Mouse (Mus musculus) heart, embryonic 10.5 days (tissue): ENCODE results near the gene Krtap1-5. TPM values are rescaled to one million over a fixed set of nuclear protein-coding genes. Genes with fewer than 3 reads are reported as not detected.
"Not testable (repeated sequence)": the region's sequence is repeated elsewhere in the genome, so short reads cannot be mapped to it uniquely, and the experiment has no call there.

Experiments used
- DNase-seq: peaks from one replicate; pipeline ENCODE4 v3.0.0-alpha.2; 2017; ENCODE audit warnings: low spot score
- H3K27ac ChIP-seq: fragments of 300-500 bp; sonication (generic); 2 replicates; pipeline ENCODE4 v1.5.1; 2016; ENCODE audit warnings: mild to moderate bottlenecking
- H3K27me3 ChIP-seq: fragments of 300-500 bp; sonication (generic); 2 replicates; pipeline ENCODE4 v1.6.1; 2016; ENCODE audit warnings: mild to moderate bottlenecking; ENCODE audit not compliant: poor library complexity, insufficient read depth, severe bottlenecking
- H3K36me3 ChIP-seq: fragments of 300-500 bp; sonication (generic); 2 replicates; pipeline ENCODE4 v1.6.1; 2016; ENCODE audit warnings: mild to moderate bottlenecking, moderate library complexity
- H3K4me1 ChIP-seq: fragments of 300-500 bp; sonication (generic); 2 replicates; pipeline ENCODE4 v1.6.1; 2016; ENCODE audit warnings: mild to moderate bottlenecking
- H3K4me3 ChIP-seq: fragments of 300-500 bp; sonication (generic); 2 replicates; pipeline ENCODE4 v1.5.1; 2016; ENCODE audit warnings: mild to moderate bottlenecking, moderate library complexity
- H3K9me3 ChIP-seq: fragments of 300-500 bp; sonication (generic); 2 replicates; pipeline ENCODE4 v1.6.1; 2016; ENCODE audit warnings: mild to moderate bottlenecking, moderate library complexity
- WGBS: fragments of 180-500 bp; shearing (Covaris S2); methylation state at CpG from one replicate; pipeline ENCODE4 v1.1.7; 2016; 5-methylcytosine and 5-hydroxymethylcytosine counted together
- polyA plus RNA-seq: library from polyadenylated mRNA; unstranded; fragments of >200 nt; fragmentation: Nextera tagmentation; extraction: Ambion mirVana; gene quantifications from 2 replicates; pipeline ENCODE4 v1.2.1, GENCODE M21; 2016

Krtap1-5 gene
- polyA plus RNA-seq, result not detected in 2 replicates

DNA sequence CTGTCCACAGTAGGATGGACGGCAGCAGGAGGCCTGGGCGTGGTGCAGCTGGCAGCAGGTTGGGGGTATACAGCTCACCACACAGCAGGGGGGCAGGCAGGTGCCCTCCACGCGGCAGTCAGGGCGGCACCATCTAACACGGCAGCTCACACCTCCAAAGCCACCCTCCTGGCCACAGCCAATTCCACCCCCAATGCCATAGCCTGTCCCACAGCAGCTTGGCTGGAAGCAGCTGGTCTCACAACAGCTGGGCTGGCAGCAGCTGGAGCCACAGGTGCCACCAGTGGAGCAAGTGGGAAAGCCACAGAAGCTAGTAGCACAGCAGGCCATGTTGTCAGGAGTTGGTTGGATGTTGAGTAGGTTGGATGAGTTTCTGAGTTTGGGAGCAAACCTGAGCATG lies at the start of gene Krtap1-5:
TSS of gene Krtap1-5 (minus strand) at position 381 of the 400 bp plus-strand sequence.
- no peaks in the 10 kb centered on the region for H3K4me1 ChIP-seq
- H3K9me3 ChIP-seq, result no peaks in the 10 kb centered on the region
- no peak within 1 kb of the TSS for H3K4me3 ChIP-seq
- no peaks in the 10 kb centered on the region for H3K36me3 ChIP-seq
- no peak within 1 kb of the TSS for H3K27ac ChIP-seq
- WGBS, result 73% methylated on average over 6 of the region's 6 CpGs
- no peak for DNase-seq
- 0 out of 2 replicates have a peak, but pooled peaks cover 5% of the 10 kb centered on the region for H3K27me3 ChIP-seq

DNA sequence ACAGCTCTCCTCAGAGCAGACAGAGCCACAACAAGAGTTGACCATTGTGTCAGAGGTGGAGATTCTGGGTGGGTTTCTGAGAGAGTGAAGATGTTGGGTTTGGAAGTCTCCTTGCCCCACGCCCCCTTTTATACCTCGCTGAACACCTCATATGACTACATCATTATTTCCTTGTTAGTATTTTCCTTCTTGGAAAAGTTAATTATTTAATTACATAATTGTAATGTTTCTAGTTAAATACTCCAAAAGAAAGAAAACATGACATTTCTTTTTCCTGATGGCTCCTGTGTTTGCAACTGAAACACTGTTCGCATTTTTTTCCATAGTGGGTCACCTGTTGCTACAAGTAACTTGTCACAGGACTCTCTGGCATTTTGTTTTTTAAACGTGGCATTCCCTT lies 47.3 kb upstream of the Krtap1-5 start, which contains the start of gene Krtap4-1:
TSS of gene Krtap4-1 (minus strand) at position 101 of the 400 bp plus-strand sequence.
- Histone ChIP-seq H3K4me1 (no peaks in the 10 kb centered on the region), H3K27ac (no peak within 1 kb of the TSS)
- WGBS, result 68% methylated on average over 4 of the region's 4 CpGs

DNA sequence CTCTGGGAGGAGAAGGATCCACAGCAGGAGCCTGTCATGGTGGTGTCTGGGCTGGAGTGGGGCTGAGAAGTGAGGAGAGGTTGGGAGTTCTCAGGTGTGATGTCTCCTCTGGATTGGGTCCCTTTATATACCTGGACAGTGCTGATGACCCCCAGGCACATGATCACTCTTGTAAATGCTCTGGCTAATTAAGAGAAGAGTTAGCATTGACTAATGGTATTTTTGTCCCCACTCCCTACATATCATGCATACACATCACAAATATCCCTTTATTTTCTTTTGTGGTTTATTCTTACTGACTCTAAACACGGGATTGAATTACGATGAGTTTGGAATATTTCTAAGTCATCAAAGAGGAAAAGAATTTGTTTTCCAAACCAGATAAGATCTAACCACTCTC lies 39.5 kb upstream of the Krtap1-5 start, which contains the start of gene Gm11562:
TSS of gene Gm11562 (minus strand) at position 101 of the 400 bp plus-strand sequence.
- Histone ChIP-seq H3K4me3 (no peak within 1 kb of the TSS), H3K4me1 (no peaks in the 10 kb centered on the region), H3K36me3 (no peaks in the 10 kb centered on the region), H3K27me3 (no peaks in the 10 kb centered on the region), H3K9me3 (no peaks in the 10 kb centered on the region), H3K27ac (no peak within 1 kb of the TSS)
- WGBS, result 75% methylated on average over 2 of the region's 2 CpGs
- DNase-seq, result no peak

More for the DNA sequence above, 47.3 kb upstream of the Krtap1-5 start, which contains the start of gene Krtap4-1:
- no peak for DNase-seq
- no peak within 1 kb of the TSS for H3K4me3 ChIP-seq
- H3K36me3 ChIP-seq, result no peaks in the 10 kb centered on the region
- peaks cover 4% of the 10 kb centered on the region for H3K27me3 ChIP-seq
- H3K9me3 ChIP-seq, result no peaks in the 10 kb centered on the region

DNA sequence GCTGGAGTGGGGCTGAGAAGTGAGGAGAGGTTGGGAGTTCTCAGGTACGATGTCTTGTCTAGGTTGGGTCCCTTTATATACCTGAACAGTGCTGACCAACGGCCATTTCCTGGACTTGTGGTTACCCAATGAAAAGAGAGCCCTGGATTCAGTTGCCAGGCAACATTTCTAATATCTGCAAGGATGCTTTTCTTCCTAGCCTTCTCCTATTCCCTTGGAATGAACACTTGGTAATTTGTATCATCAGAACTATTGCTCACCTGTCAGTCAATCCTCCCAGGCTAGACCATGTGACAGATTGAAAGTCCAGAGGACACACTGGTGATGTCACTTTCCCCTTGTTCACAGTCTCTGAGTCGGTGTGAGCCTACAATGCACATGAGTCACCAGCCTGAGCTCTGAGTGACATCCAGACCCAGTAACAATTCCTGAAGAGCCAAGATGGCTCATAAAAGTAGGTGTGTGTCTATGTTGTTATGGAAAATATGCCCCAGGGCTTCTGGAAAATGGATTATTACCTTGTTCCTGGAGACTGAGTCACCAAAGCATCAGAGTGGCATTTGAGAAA lies 34.1 kb upstream of the Krtap1-5 start, which contains the start of gene Krtap2-4:
TSS of gene Krtap2-4 (minus strand) at position 51 of the 568 bp plus-strand sequence.
- 73% methylated on average over 3 of the region's 3 CpGs for WGBS
- no peak for DNase-seq
- no peak within 1 kb of the TSS for H3K27ac ChIP-seq

DNA sequence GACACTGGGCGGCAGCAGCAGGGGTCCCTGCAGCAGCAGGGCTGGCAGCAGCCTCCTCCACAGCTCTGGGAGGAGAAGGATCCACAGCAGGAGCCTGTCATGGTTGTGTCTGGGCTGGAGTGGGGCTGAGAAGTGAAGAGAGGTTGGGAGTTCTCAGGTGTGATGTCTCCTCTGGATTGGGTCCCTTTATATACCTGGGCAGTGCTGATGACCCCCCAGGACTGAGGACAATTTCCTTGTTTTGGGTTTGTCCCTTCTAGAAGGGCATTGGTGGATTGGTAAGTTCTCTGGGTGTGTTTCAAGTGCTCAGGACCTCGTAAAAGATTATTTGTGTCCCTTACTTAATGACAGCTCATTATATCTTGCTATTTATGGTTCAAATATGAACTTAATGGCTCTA lies 29.3 kb upstream of the Krtap1-5 start, which contains the start of gene Gm11937:
TSS of gene Gm11937 (minus strand) at position 101 of the 400 bp plus-strand sequence.
- H3K4me1 ChIP-seq, DNase-seq, H3K36me3 ChIP-seq, H3K9me3 ChIP-seq, H3K4me3 ChIP-seq, H3K27me3 ChIP-seq, H3K27ac ChIP-seq: not testable (repeated sequence)
- 66% methylated on average over 1 of the region's 2 CpGs for WGBS

More for the DNA sequence above, 34.1 kb upstream of the Krtap1-5 start, which contains the start of gene Krtap2-4:
- Histone ChIP-seq H3K4me1 (no peaks in the 10 kb centered on the region), H3K9me3 (no peaks in the 10 kb centered on the region), H3K27me3 (no peaks in the 10 kb centered on the region), H3K36me3 (no peaks in the 10 kb centered on the region), H3K4me3 (no peak within 1 kb of the TSS)

DNA sequence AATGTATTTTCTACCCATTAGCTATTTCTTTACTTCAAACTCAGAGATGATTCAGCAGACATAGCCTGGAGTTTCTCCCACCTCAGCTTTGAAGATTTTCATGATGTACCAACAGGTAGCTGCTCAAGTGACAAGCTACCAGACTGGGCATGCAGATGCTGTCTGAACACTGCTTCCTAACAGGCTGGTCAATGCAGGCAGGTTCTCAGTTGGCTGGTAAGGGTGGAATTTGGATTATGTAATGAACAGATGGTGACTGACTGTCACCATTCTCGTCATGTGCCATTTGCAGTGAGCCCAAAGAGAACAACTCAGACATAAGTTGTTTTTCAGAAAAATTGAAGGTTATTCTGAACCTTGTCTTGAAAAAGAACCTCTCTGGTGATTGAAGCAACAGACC lies 28.3 kb upstream of the Krtap1-5 start:
- Histone ChIP-seq H3K27ac (no peak overlapping the region), H3K27me3 (no peaks in the 10 kb centered on the region), H3K4me3 (no peak overlapping the region), H3K9me3 (no peaks in the 10 kb centered on the region), H3K4me1 (no peaks in the 10 kb centered on the region), H3K36me3 (no peaks in the 10 kb centered on the region)
- DNase-seq, result no peak
- 65% methylated on average over 1 of the region's 1 CpGs for WGBS

DNA sequence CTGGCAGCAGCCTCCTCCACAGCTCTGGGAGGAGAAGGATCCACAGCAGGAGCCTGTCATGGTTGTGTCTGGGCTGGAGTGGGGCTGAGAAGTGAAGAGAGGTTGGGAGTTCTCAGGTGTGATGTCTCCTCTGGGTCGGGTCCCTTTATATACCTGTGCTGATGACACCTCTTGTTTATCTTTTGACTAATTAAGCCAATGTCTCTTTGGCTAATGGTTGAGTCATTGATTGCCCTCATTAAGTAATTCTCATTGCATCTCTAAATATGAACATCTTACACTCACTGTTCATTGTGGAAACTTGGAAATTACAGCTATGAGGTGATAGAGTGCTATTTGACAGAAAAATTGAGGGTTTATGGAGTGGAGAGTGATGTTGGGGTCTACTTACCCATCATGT lies 22.4 kb upstream of the Krtap1-5 start, which contains the start of gene Gm11938:
TSS of gene Gm11938 (minus strand) at position 101 of the 400 bp plus-strand sequence.
- not testable (repeated sequence) for H3K4me3 ChIP-seq, H3K36me3 ChIP-seq, H3K27me3 ChIP-seq, H3K4me1 ChIP-seq, H3K27ac ChIP-seq, H3K9me3 ChIP-seq, DNase-seq
- WGBS, result 53% methylated on average over 1 of the region's 1 CpGs

DNA sequence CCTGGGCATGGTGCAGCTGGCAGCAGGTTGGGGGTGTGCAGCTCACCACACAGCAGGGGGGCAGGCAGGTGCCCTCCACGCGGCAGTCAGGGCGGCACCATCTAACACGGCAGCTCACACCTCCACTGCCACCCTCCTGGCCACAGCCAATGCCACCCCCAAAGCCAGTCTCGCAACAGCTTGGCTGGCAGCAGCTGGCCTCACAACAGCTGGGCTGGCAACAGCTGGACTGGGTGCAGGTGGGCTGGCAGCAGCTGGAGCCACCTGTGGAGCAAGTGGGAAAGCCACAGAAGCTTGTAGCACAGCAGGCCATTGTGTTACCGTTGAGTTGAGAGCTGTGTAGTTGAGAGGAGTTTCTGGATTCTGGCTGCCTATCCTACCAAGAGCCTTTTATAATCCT lies 16.9 kb upstream of the Krtap1-5 start, which contains the start of gene Krtap9-3:
TSS of gene Krtap9-3 (minus strand) at position 364 of the 400 bp plus-strand sequence.
- H3K9me3 ChIP-seq, H3K27ac ChIP-seq, H3K4me1 ChIP-seq, DNase-seq, H3K4me3 ChIP-seq, H3K36me3 ChIP-seq, H3K27me3 ChIP-seq: not testable (repeated sequence)
- 78% methylated on average over 6 of the region's 6 CpGs for WGBS

DNA sequence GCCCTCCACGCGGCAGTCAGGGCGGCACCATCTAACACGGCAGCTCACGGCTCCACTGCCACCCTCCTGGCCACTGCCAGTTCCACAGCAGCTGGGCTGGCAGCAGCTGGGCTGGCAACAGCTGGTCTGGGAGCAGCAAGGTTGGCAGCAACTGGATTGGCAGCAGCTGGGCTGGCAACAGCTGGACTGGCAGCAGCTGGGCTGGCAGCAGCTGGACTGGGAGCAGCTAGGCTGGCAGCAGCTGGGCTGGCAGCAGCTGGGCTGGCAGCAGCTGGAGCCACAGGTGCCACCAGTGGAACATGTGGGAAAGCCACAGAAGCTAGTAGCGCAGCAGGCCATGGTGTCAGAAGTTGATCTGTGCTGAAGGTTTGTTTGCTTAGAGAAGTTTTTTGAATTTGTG lies 10.2 kb upstream of the Krtap1-5 start, which contains the start of gene Krtap1-3:
TSS of gene Krtap1-3 (minus strand) at position 359 of the 400 bp plus-strand sequence.
- WGBS, result 83% methylated on average over 6 of the region's 6 CpGs
- H3K27ac ChIP-seq, result no peak within 1 kb of the TSS

DNA sequence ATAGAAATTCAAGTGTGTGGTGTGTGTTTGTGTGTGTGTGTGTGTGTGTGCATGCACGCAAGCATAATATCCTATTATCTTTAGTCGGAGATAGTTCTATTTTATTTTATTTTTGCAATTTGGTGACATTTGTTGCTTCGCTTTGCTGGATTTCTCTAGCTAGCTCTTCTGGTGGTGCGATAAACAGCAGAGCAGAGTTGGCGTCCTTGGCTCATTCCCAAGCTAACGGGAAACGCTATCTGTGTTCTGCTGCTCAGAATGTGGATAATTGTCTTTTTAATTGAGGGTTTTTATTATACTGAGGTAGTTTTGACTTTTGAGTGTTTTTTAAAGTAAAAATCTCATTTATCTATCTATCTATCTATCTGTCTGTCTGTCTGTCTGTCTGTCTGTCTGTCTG lies 4.3 kb upstream of the Krtap1-5 start:
- Histone ChIP-seq H3K9me3 (no peaks in the 10 kb centered on the region), H3K27me3 (0 out of 2 replicates have a peak, but pooled peaks cover 5% of the 10 kb centered on the region), H3K4me1 (no peaks in the 10 kb centered on the region), H3K27ac (no peak overlapping the region), H3K36me3 (no peaks in the 10 kb centered on the region), H3K4me3 (no peak overlapping the region)
- no peak for DNase-seq
- WGBS, result 89% methylated on average over 7 of the region's 7 CpGs

More for the DNA sequence above, 10.2 kb upstream of the Krtap1-5 start, which contains the start of gene Krtap1-3:
- no peak for DNase-seq
- Histone ChIP-seq H3K9me3 (no peaks in the 10 kb centered on the region), H3K4me1 (no peaks in the 10 kb centered on the region), H3K4me3 (no peak within 1 kb of the TSS), H3K36me3 (no peaks in the 10 kb centered on the region), H3K27me3 (no peaks in the 10 kb centered on the region)

DNA sequence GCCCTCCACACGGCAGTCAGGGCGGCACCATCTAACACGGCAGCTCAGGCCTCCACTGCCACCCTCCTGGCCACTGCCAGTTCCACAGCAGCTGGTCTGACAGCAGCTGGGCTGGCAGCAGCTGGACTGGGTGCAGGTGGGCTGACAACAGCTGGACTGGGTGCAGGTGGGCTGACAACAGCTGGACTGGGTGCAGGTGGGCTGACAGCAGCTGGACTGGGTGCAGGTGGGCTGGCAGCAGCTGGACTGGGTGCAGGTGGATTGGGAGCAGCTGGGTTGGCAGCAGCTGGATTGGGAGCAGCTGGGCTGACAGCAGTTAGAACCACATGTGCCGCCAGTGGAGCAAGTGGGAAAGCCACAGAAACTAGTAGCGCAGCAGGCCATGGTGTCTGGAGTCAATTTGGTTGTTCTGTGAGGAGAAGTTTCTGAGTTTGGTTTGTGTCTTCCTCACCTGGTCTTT lies 2.5 kb upstream of the Krtap1-5 start, which contains the start of gene Krtap1-4:
TSS of gene Krtap1-4 (minus strand) at position 410 of the 460 bp plus-strand sequence.
- H3K4me3 ChIP-seq, result no peak within 1 kb of the TSS
- no peaks in the 10 kb centered on the region for H3K9me3 ChIP-seq
- H3K36me3 ChIP-seq, result no peaks in the 10 kb centered on the region
- H3K27me3 ChIP-seq, result 0 out of 2 replicates have a peak, but pooled peaks cover 5% of the 10 kb centered on the region
- no peak within 1 kb of the TSS for H3K27ac ChIP-seq
- no peak for DNase-seq
- 89% methylated on average over 5 of the region's 5 CpGs for WGBS
- H3K4me1 ChIP-seq, result no peaks in the 10 kb centered on the region

DNA sequence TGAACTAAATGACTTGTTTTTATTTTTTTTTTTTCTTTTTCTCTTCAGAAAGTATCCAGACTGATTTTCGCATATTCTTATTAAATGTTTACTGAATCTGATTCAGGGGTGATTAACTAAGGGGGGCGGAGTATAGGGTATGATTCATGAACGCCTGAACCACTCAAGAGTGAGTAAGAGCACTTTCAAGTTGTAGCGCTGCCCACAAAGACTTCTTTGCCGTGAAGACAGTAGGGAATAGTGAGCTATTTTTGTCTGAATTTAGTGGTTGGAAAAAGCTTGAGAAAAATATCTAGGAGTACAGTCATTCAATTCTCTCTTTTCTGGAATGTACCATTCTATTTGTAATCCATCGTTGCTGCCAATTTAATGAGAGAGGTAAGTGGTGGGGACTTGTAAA lies 748 bp upstream of the Krtap1-5 start:
- Histone ChIP-seq H3K27me3 (0 out of 2 replicates have a peak, but pooled peaks cover 5% of the 10 kb centered on the region), H3K36me3 (no peaks in the 10 kb centered on the region), H3K27ac (no peak overlapping the region), H3K9me3 (no peaks in the 10 kb centered on the region), H3K4me1 (no peaks in the 10 kb centered on the region), H3K4me3 (no peak overlapping the region)
- WGBS, result 80% methylated on average over 6 of the region's 6 CpGs
- no peak for DNase-seq

DNA sequence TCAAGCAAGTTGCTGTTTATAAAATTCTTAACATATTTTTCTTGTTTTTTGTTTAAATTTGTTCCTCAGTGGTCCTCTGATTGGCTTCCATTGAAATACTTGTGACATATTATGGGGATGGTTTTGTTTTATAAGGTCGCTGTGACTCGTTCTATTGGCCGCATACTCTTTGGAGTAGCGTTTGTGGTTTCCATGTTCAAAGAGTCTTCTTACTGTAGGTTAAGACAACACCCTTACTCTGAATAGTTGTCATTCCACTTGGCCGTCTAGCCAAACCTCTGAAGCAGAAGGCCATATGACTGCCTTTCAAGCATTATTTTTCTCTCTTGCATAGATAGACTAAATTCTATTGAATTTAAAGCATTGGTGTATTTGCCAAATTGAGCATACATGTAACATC lies 235 bp upstream of the Krtap1-5 start:
- Histone ChIP-seq H3K27ac (no peak overlapping the region), H3K9me3 (no peaks in the 10 kb centered on the region), H3K36me3 (no peaks in the 10 kb centered on the region), H3K27me3 (0 out of 2 replicates have a peak, but pooled peaks cover 5% of the 10 kb centered on the region), H3K4me3 (no peak overlapping the region), H3K4me1 (no peaks in the 10 kb centered on the region)
- no peak for DNase-seq
- 86% methylated on average over 5 of the region's 5 CpGs for WGBS
